Mouse (Mus musculus) heart, postnatal 4 days (tissue): ENCODE results near the gene Spen. TPM values are rescaled to one million over a fixed set of nuclear protein-coding genes. Genes with fewer than 3 reads are reported as not detected.

ENCODE experiments used
- DNase-seq: peaks from one replicate; pipeline ENCODE4 v3.0.0; 2021
- total RNA-seq, 2 experiments: library from RNA; stranded (reverse); gene quantifications; 2 replicates each; pipeline ENCODE4 v1.2.3; 2021

Spen gene
- total RNA-seq, 2 experiments from 2014 or later: 33.7 to 34.9 TPM

GRCm38 (mm10) chr4:141446211-141446610, 92.2 kb downstream of the Spen start:
- no peak for DNase-seq

DNA sequence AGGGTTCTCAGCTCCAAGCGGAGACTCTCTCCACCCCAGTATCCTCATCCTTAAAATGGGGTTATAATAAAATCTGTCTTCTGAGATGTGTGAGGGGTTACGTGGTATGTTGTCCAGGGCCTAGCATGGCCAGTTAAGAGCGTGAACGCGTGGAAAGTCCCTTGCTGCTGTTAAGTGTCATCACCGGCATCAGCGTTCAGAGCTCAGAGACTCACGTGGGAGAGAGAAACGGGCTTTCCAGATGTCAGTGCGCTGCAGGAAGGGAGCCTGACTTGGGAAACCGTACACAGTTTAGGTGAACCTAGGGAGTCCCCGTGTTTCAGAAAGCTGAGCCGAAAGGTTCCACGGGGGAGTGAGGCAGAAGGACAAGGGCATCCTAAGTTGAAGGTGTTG, 93.1 kb downstream of the Spen start:
- DNase-seq: no peak

DNA sequence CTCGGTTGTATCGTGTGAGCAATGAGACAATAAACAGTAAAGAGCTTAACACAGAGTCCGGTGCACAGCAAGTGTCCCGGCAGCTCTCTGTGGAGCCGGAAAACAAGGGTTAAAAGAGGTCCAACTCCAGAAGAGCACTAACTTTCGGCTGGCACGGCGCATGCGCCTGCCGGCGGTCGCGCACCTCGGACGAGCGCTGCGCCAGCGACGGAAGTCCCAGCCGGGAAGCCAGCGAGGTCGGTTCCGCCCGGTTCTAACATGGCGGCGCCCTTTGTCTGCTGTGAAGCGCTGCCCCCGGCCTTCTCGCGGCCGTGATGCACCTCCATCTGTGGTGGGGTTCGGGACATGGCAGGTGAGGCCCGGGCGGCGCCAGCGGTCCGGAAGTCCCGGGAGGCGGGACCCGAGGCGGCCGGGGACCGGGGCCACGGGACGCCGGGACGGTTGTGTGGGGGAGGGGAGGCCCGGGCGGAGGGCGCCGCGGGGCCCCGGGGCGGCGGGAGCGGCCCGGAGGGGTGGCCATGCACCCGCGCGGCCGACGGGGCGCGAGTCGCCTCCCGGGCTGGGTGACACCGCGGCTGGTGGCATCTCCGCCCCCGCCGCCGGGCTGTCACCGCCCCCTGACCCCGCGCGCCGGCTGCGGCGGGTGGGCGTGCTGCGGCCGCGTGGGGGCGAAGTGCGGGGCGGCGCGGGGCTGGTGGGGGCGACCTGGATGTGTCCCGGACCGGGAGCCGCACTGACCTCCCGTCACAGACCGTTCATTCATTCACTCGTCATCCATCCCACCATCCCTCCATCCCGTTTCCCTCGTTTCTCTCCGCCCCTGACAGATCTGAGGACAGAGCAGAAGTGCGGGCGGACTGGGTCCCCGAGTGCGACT, 93.7 kb downstream of the Spen start, which contains the start of gene Zbtb17:
Gene Zbtb17, plus strand, starts transcription at position 204 of the 877 bp plus-strand sequence.
- peak; percentile 93 for DNase-seq

GRCm38 (mm10) chr4:141443641-141444429, 94.6 kb downstream of the Spen start:
- DNase-seq: no peak

GRCm38 (mm10) chr4:141440877-141441276, 97.5 kb downstream of the Spen start:
- DNase-seq: no peak

DNA sequence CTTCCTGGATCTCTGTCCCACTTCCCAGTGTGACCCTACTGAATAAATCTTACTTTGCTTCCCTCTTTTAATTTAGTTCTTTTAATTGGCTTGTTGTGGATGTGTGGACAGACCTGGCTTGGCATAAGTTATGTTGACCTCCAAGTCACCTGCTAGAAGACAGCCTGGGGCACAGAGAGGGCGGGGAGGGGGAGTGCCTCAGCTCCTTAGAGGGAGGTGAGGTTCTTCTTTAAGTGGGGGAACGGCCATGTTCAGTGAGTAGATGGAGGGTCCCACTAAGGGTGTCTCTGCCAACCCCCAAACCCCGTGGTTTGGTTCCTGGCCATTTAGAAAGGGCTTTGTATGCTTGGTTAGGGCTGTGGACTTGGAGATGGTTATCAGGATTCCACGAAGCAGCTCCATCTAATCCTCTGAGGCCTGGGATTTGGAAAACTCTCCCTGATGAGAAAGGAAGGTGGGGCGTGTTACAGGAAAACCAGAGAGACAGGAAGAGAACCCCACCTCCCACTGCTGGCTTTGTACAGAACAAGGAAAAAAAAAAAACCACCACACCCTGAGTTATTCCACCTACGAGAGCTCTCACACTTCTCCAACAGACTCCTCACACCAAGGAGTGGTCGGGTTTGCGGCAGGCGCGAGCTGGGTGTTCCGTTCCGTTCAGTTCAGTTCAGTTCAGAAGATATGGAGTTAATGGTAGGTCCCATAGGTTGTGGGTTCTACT, 99.2 kb downstream of the Spen start:
- DNase-seq: no peak

DNA sequence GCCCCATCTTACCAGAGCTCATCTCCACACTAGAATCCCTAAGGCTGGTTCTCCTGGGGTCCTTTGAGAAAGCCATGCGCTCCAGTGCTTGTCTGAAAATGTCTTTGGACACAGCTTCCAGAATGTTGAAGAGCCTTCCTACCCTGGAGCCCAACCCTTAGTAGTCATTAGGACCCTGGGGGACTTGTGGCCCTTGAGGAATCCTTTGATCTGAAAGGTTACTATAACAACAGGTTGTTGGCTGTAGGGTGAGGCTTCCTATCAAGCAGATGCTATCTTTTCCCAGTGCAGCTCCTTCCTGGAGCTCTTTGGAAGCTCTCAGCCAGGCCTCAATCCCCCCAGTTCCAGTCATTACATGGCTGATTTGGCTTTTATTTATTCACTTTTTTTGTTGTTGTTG, 102.4 kb downstream of the Spen start, which contains the start of gene Srarp:
Gene Srarp, minus strand, starts transcription at position 132 of the 400 bp plus-strand sequence.
- no peak for DNase-seq

- no peak for DNase-seq
Observed at GRCm38 (mm10) chr4:141433191-141433590, 105.2 kb downstream of the Spen start.

DNA sequence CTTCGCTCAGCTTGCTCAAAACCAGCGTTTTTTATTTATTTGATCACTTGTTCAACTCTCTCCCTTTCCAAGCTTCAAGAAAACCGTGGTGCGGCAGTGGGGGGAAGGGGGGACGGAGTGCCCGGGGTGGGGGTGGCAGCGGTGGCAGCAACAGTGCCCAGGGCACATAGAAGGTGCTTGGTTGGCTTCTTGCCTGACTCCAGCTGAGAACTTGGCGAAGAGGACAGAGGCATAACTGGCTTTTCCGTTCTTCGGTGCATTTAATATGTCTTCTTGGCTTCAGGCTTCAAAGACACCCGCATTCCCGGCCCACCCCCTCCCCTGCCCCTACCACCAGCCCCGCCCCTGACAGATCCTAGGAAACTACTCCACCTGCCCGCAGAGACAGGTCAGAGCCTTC, 105.7 kb downstream of the Spen start:
- no peak for DNase-seq

DNA sequence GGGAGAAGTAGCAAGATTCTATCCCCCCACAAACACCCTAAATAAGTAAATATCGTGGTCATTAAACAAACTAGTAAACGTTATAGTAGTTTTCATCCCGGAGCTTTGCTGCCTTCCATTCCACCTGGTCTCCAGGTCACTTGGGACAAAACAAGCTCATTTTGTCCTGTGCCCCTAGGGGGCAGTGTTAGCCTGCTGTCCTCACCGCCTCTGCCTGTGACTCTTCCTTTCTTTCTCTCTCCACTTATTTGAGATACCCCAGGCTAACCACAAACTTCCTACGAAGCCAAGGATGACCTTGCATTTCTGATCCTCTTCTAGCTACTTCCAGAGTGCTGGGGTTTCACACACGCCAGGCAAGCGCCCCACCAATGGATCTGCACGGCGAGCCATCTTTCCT, 107.4 kb downstream of the Spen start:
- DNase-seq: peak; percentile 80

DNA sequence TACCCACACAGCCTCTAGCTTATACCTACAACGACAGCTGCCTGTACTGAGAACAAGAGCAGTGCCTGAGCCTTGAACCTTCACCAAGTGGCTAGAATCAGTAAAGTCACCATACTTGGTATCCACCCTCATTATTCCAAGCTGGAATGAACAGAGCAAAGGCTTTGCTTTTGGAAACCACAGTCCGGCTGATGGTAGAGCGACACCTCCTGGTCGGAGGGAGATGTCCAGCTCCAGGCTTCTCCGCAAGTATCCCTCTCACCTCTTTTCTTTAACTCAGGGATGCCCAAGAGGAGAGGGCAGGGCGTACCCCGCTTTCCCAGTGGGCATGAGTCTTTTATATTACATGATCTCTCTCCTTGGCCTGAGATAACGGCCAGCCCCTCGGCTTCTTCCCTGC, 108.5 kb downstream of the Spen start:
- DNase-seq: peak; percentile 74

GRCm38 (mm10) chr4:141429381-141429780, 109.0 kb downstream of the Spen start:
- DNase-seq: peak; percentile 35

DNA sequence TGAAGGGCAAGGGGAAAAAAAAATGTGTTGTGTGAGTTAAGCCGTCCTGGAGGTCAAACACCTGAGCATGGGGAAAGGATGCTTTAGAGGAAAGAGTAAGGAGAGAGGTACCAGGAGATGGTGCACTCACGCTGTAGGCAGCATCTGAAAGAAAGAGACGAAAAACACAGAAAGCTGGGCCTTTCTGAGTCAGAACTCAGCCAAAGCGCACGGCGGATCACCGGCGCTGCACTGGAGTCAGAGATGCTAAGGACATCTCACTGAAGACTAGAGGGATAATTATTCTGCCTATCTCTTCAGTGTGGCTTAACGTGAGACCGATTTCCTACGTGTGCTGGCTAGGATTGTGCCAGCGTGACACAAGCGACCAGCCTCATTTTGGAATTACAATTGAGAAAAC, 110.5 kb downstream of the Spen start:
- no peak for DNase-seq

GRCm38 (mm10) chr4:141426796-141427745, 111.3 kb downstream of the Spen start:
- no peak for DNase-seq

GRCm38 (mm10) chr4:141425484-141426479, 112.6 kb downstream of the Spen start:
- DNase-seq: peak; percentile 85

- peak; percentile 39 for DNase-seq
Observed at GRCm38 (mm10) chr4:141423691-141424431, 114.5 kb downstream of the Spen start.

- peak; percentile 43 for DNase-seq
Observed at GRCm38 (mm10) chr4:141423288-141423687, 115.1 kb downstream of the Spen start.

DNA sequence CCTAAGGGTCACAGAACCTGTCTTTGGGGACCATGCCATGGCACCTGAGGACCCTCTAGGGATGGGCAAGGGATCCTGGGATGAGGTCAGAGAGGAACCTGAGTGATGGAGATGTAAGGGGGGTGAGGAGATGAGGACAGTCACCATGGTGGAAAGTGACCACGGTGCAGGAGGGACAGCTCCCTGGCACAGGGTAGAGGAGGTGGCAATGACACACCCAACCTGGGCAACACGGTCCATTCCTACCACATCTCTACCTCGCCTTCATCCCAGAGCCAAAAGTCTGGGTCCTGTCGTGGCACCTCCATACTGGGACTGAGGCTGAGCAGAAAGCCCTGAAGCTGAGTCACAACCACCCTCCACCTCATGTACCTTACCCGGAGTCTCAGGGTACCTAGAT, 115.6 kb downstream of the Spen start:
- no peak for DNase-seq

DNA sequence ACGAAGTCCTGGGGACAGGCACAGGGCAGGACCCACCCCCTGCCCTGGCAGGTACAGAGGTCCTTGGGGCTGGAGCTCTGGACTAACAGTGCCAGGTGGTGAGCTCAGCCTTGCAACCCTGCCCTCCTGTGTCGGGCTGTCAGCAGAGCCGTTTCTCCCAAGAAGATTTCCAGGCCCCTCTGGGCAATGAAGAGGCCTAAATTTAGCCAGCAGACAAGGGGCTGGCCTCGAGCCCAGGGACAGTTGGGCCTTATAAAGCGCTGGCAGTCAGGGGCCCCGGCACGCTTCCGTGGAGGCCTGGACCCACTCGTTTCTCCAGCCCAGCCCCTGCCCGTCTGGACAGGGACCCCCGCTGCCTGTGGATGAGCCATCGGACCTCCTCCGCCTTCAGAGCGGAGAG, 117.0 kb downstream of the Spen start:
- DNase-seq: peak; percentile 94
